Mouse (Mus musculus) CH12.LX (cell line): ENCODE measurements around the gene Cdh16. TPM values are rescaled to one million over a fixed set of nuclear protein-coding genes. Genes with fewer than 3 reads are reported as not detected.

Experiments used
- DNase-seq: peaks from one replicate; pipeline ENCODE4 v3.0.0-alpha.2; 2013; ENCODE audit errors: extremely low read depth
- H3K27ac ChIP-seq: 2 replicates; pipeline ENCODE4 v1.5.1; 2012; ENCODE audit warnings: low read depth, mild to moderate bottlenecking, control low read depth, moderate library complexity; ENCODE audit not compliant: insufficient read depth
- H3K27me3 ChIP-seq: replicated peaks from 2 replicates; pipeline ENCODE3; 2012; ENCODE audit warnings: inconsistent platforms
- H3K36me3 ChIP-seq, 2 experiments: replicated peaks in 1 of 2; 2 replicates each; pipeline versions ENCODE3 to v1.6.1; 2012; ENCODE audit warnings: inconsistent platforms in 1 of 2, low read length in 1 of 2, mild to moderate bottlenecking in 1 of 2, mixed read lengths in 1 of 2, moderate library complexity in 1 of 2; ENCODE audit not compliant: control insufficient read depth in 1 of 2, insufficient read depth in 1 of 2
- H3K4me1 ChIP-seq, 2 experiments: 2 replicates each; pipeline ENCODE4 v1.6.1; 2012; ENCODE audit warnings: inconsistent platforms in 1 of 2, moderate library complexity in 1 of 2; ENCODE audit not compliant: insufficient read depth in 2 of 2, control insufficient read depth in 1 of 2
- H3K4me2 ChIP-seq: 2 replicates; pipeline ENCODE4 v1.6.1; 2012; ENCODE audit warnings: low read depth, mild to moderate bottlenecking, control low read depth; ENCODE audit not compliant: poor library complexity, insufficient read depth, severe bottlenecking
- H3K4me3 ChIP-seq, 3 experiments: fragments of 150-350 bp in 1 of 3; sonication (generic) in 1 of 3; replicated peaks in 1 of 3; 2 replicates each; pipeline versions ENCODE3 to v1.5.1; 2011 to 2012; ENCODE audit warnings: low read depth in 2 of 3, low read length in 2 of 3, mild to moderate bottlenecking in 2 of 3, moderate library complexity in 2 of 3, control low read depth in 1 of 3, improper control_type of control experiment in 1 of 3, inconsistent platforms in 1 of 3, mixed read lengths in 1 of 3; ENCODE audit not compliant: poor library complexity in 1 of 3
- H3K79me2 ChIP-seq: replicated peaks from 2 replicates; pipeline ENCODE4 v1.6.1; 2012; ENCODE audit warnings: mild to moderate bottlenecking, moderate library complexity; ENCODE audit not compliant: control insufficient read depth, poor library complexity, insufficient read depth, severe bottlenecking; ENCODE audit errors: extremely low read depth
- H3K9ac ChIP-seq: 2 replicates; pipeline ENCODE4 v1.6.1; 2012; ENCODE audit warnings: low read depth, mild to moderate bottlenecking, control low read depth, moderate library complexity; ENCODE audit not compliant: insufficient read depth
- H3K9me3 ChIP-seq: replicated peaks from 2 replicates; pipeline ENCODE3; 2012; ENCODE audit warnings: low read length, inconsistent platforms, mixed read lengths
- BHLHE40 ChIP-seq: IDR thresholded peaks from 2 replicates; pipeline ENCODE4 v1.6.1; 2011; ENCODE audit warnings: mild to moderate bottlenecking, low read depth, low read length, improper control_type of control experiment
- CHD2 ChIP-seq: IDR thresholded peaks from 2 replicates; pipeline ENCODE4 v1.6.1; 2011; ENCODE audit warnings: low read length, improper control_type of control experiment
- E2F4 ChIP-seq: IDR thresholded peaks from 2 replicates; pipeline ENCODE4 v1.6.1; 2011; ENCODE audit warnings: low read depth, low read length, improper control_type of control experiment; ENCODE audit not compliant: insufficient replicate concordance
- EP300 ChIP-seq: IDR thresholded peaks from 2 replicates; pipeline ENCODE4 v1.6.1; 2011; ENCODE audit warnings: low read length, improper control_type of control experiment
- ETS1 ChIP-seq: conservative IDR thresholded peaks from 2 replicates; pipeline ENCODE4 v1.6.1; 2012; ENCODE audit warnings: low read depth, mild to moderate bottlenecking, inconsistent platforms, low read length, improper control_type of control experiment, moderate library complexity
- JUND ChIP-seq: conservative IDR thresholded peaks from 2 replicates; pipeline ENCODE4 v1.6.1; 2011; ENCODE audit warnings: low read depth, low read length, improper control_type of control experiment
- KAT2A ChIP-seq: IDR thresholded peaks from 2 replicates; pipeline ENCODE4 v1.6.1; 2012; ENCODE audit warnings: low read length, improper control_type of control experiment, inconsistent platforms; ENCODE audit not compliant: insufficient replicate concordance
- MAX ChIP-seq: IDR thresholded peaks from 2 replicates; pipeline ENCODE4 v1.6.1; 2011; ENCODE audit warnings: low read length, improper control_type of control experiment
- MAZ ChIP-seq: IDR thresholded peaks from 2 replicates; pipeline ENCODE4 v1.6.1; 2012; ENCODE audit warnings: low read depth, mild to moderate bottlenecking, inconsistent platforms, low read length, improper control_type of control experiment, moderate library complexity
- MEF2A ChIP-seq: IDR thresholded peaks from 2 replicates; pipeline ENCODE4 v1.6.1; 2014; ENCODE audit warnings: low read depth, mild to moderate bottlenecking, inconsistent platforms, low read length, improper control_type of control experiment, borderline replicate concordance
- MXI1 ChIP-seq: IDR thresholded peaks from 2 replicates; pipeline ENCODE4 v1.6.1; 2011; ENCODE audit warnings: mild to moderate bottlenecking, low read depth, low read length, improper control_type of control experiment
- MYC ChIP-seq: IDR thresholded peaks from 2 replicates; pipeline ENCODE4 v1.6.1; 2011; ENCODE audit warnings: low read depth, mild to moderate bottlenecking, improper control_type of control experiment, low read length
- NELFE ChIP-seq: IDR thresholded peaks from 2 replicates; pipeline ENCODE4 v1.6.1; 2011; ENCODE audit warnings: low read depth, low read length, improper control_type of control experiment
- NRF1 ChIP-seq: IDR thresholded peaks from 2 replicates; pipeline ENCODE4 v1.6.1; 2014; ENCODE audit warnings: low read depth, mild to moderate bottlenecking, inconsistent platforms, low read length, improper control_type of control experiment, moderate library complexity
- PAX5 ChIP-seq: IDR thresholded peaks from 2 replicates; pipeline ENCODE4 v1.6.1; 2012; ENCODE audit warnings: low read length, inconsistent platforms, mixed read lengths
- POLR2AphosphoS2 ChIP-seq: IDR thresholded peaks from 2 replicates; pipeline ENCODE4 v1.6.1; 2011; ENCODE audit warnings: low read depth, low read length, improper control_type of control experiment
- RCOR1 ChIP-seq: conservative IDR thresholded peaks from 2 replicates; pipeline ENCODE4 v1.6.1; 2012; ENCODE audit warnings: low read depth, mild to moderate bottlenecking, inconsistent platforms, low read length, improper control_type of control experiment
- SIN3A ChIP-seq: IDR thresholded peaks from 2 replicates; pipeline ENCODE4 v1.6.1; 2012; ENCODE audit warnings: low read length, improper control_type of control experiment, inconsistent platforms
- SMC3 ChIP-seq: IDR thresholded peaks from 2 replicates; pipeline ENCODE4 v1.6.1; 2011; ENCODE audit warnings: low read depth, low read length, improper control_type of control experiment
- UBTF ChIP-seq: IDR thresholded peaks from 2 replicates; pipeline ENCODE4 v1.6.1; 2012; ENCODE audit warnings: low read depth, mild to moderate bottlenecking, inconsistent platforms, low read length, improper control_type of control experiment, moderate library complexity
- USF2 ChIP-seq: conservative IDR thresholded peaks from 2 replicates; pipeline ENCODE4 v1.6.1; 2011; ENCODE audit warnings: low read depth, low read length, improper control_type of control experiment
- ZC3H11A ChIP-seq: IDR thresholded peaks from 2 replicates; pipeline ENCODE4 v1.6.1; 2012; ENCODE audit warnings: low read depth, mild to moderate bottlenecking, inconsistent platforms, low read length, improper control_type of control experiment
- ZKSCAN1 ChIP-seq: IDR thresholded peaks from 2 replicates; pipeline ENCODE4 v1.6.1; 2012; ENCODE audit warnings: low read depth, inconsistent platforms, low read length, improper control_type of control experiment, borderline replicate concordance
- ZNF384 ChIP-seq: IDR thresholded peaks from 2 replicates; pipeline ENCODE4 v1.6.1; 2012; ENCODE audit warnings: low read depth, low read length, improper control_type of control experiment, inconsistent platforms
- dilution Hi-C: fragments of 300-500 bp; cut with MboI; formaldehyde crosslinking; loops from 2 replicates; pipeline ENCODE4 v1.14.3; 2020; ENCODE audit warnings: low sequenced_read_pairs; ENCODE audit not compliant: extremely low pct_unique_long_range_greater_than_20kb, extremely low pct_ligation_motif_present
- in situ Hi-C: fragments of 300-500 bp; cut with MboI; formaldehyde crosslinking; loops from 3 replicates; pipeline ENCODE4 v1.14.3; 2019; ENCODE audit warnings: low sequenced_read_pairs, low pct_ligation_motif_present, low pct_unique_long_range_greater_than_20kb, mixed read lengths
- polyA plus RNA-seq: library from polyadenylated mRNA; unstranded; fragments of >175 nt; gene quantifications from 2 replicates; pipeline ENCODE4 v1.2.1, GENCODE M21; 2012; ENCODE audit warnings: low read depth; ENCODE audit not compliant: insufficient read length
- total RNA-seq, 2 experiments: library from RNA; depleted of rRNA; stranded (reverse); fragments of 300-350 nt in 1 of 2; fragments of >200 nt in 1 of 2; gene quantifications; 2 replicates each; pipeline ENCODE4 v1.2.3; 2012 to 2014

Gene Cdh16
- total and polyA plus RNA-seq, 3 experiments, result not detected

DNA sequence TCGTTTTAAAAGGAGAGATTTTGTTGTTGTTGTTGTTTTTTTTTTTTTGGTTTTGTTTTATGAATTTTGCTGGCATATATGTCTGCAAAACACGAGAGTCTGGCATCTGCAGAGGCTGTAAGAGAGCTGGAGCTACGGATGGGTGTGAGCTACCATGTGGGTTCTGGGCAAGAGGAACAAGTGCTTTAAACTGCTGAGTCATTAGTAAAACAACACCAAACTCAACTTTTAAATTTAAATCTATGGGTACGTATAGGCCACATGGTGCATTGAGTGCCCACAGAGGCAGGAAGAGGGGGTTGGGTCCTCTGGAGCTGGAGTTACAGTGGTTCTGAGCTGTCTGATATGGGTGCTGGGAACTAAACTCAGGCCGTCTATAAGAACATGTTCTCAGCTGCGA is 13.8 kb upstream of the Cdh16 start:
- H3K4me1 ChIP-seq, result peaks cover 12 to 40% of the 10 kb centered on the region in 2 experiments
- in situ Hi-C loops, result no loop called here
- DNase-seq, result no peak

DNA sequence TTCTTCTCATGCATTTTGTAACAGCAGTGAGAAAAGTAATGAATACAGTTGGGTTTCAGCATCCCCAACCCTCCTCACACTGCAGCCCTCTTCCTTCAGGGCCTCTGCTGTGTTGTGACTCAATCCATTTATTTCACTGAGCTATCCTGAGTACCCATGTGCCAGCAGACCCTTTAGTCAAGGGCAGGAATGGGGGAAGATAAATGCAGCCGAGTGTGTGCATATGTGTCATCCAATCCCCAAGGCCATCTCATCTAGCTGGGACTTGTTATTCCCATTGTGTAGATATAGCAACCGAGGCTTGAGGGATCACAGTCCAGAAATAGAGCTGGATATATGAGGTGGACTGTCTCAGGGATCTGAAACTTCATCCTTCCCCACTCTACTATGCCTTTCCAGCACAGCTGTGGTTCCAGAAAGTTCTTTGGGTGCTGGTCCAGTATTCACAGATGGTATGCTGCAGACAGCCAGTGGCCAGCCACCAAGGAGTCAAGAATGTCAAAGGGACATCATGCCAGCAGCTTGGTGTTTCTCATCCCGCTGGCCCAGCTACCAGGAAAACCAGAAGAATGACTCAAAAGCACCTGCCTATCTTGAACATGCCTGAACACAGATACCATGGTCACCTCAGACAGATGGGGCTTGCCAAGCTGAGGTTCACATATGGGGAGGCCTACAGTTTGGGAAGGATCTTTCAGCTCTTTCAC is 11.0 kb upstream of the Cdh16 start:
- in situ Hi-C loops, result no loop called here
- Histone ChIP-seq H3K9me3 (no peaks in the 10 kb centered on the region), H3K4me2 (no peak overlapping the region), H3K79me2 (0 out of 2 replicates have a peak, but pooled peaks cover under 1% of the 10 kb centered on the region), H3K27ac (no peak overlapping the region), H3K9ac (no peak overlapping the region), H3K4me3 (no peak overlapping the region), H3K27me3 (no peaks in the 10 kb centered on the region), H3K36me3 (peaks cover 18 to 60% of the 10 kb centered on the region in 2 experiments), H3K4me1 (peaks cover 8 to 37% of the 10 kb centered on the region in 2 experiments)
- TF ChIP-seq E2F4, result no peak
- TF ChIP-seq KAT2A, result no peak
- no peak for TF ChIP-seq MYC
- no peak for TF ChIP-seq MAX
- no peak for TF ChIP-seq SIN3A
- TF ChIP-seq ZKSCAN1, result no peak
- TF ChIP-seq UBTF, result no peak
- no peak for TF ChIP-seq MEF2A
- TF ChIP-seq JUND, result no peak
- no peak for TF ChIP-seq NRF1
- no peak for TF ChIP-seq PAX5
- no peak for TF ChIP-seq SMC3
- TF ChIP-seq NELFE, result no peak
- no peak for TF ChIP-seq EP300
- TF ChIP-seq POLR2AphosphoS2, result no peak
- dilution Hi-C loops, result no loop called here
- no peak for DNase-seq

More for the DNA sequence above, 13.8 kb upstream of the Cdh16 start:
- Histone ChIP-seq H3K9ac (no peak overlapping the region), H3K4me3 (no peak overlapping the region), H3K9me3 (no peaks in the 10 kb centered on the region), H3K4me2 (no peak overlapping the region), H3K36me3 (peaks cover 18 to 63% of the 10 kb centered on the region in 2 experiments), H3K79me2 (peaks cover 13% of the 10 kb centered on the region), H3K27me3 (no peaks in the 10 kb centered on the region)
- dilution Hi-C loops, result no loop called here
- no peak for TF ChIP-seq USF2
- TF ChIP-seq RCOR1, result no peak
- no peak for TF ChIP-seq ZC3H11A
- TF ChIP-seq MYC, result no peak
- TF ChIP-seq CHD2, result no peak
- TF ChIP-seq MXI1, result no peak
- no peak for TF ChIP-seq BHLHE40
- no peak for TF ChIP-seq SIN3A
- TF ChIP-seq JUND, result no peak
- no peak for TF ChIP-seq ZNF384
- no peak for TF ChIP-seq MAZ
- no peak for TF ChIP-seq ETS1
- TF ChIP-seq, all 38 proteins: peak for 0
- H3K27ac ChIP-seq, result no peak overlapping the region
